Mouse (Mus musculus) stomach, postnatal 0 days (tissue): ENCODE data around the gene Duox1.

ENCODE experiments used
- CTCF ChIP-seq: IDR thresholded peaks from 2 replicates; pipeline ENCODE4 v1.5.1; 2016; ENCODE audit warnings: antibody characterized with exemption, low read depth, mild to moderate bottlenecking, moderate library complexity
- EP300 ChIP-seq: optimal IDR thresholded peaks from 2 replicates; pipeline ENCODE3; 2016; ENCODE audit warnings: antibody characterized with exemption

GRCm38 (mm10) chr2:122302574-122303241, 12.8 kb upstream of the Duox1 start:
- TF ChIP-seq EP300 (no peak), CTCF (peak; percentile 73)
